Mouse (Mus musculus) cerebellum, adult 2 months (tissue): ENCODE results near the gene Trim15.

Experiments used
- CTCF ChIP-seq: fragments of 200-500 bp; IDR thresholded peaks from 2 replicates; pipeline ENCODE4 v1.5.1; 2011; ENCODE audit warnings: low read depth, mild to moderate bottlenecking, control low read depth, low read length, moderate library complexity, borderline replicate concordance; ENCODE audit not compliant: insufficient read depth
- POLR2A ChIP-seq: fragments of 200-500 bp; IDR thresholded peaks from 2 replicates; pipeline ENCODE4 v1.6.1; 2011; ENCODE audit warnings: low read length, control low read depth, borderline replicate concordance; ENCODE audit not compliant: insufficient read depth

DNA sequence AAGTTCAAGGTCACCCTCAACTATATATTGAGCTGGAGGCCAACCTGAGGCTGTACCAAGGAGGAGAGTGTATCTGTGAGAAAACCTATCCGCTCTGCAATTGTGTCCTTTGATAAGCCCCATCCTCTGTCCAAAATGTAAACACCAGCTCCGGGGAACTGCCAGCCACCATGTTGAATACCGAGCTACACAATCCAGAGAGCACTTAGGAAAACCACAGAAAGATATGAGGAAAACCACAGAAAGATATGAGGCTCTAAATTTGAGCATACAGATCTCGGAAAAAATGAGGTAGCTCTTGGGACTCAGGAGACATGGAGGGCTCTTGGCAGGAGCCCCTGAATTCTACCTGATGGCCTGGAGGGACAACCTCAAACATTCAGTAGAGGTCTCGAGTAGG, 26.4 kb upstream of the Trim15 start:
- TF ChIP-seq CTCF (no peak), POLR2A (no peak)
